Mouse (Mus musculus) fibroblast of lung, adult 2 months (primary cell): ENCODE results near the gene Mr1.
A peak's percentile ranks its signal among the peaks of the same experiment; 100 is the strongest.

ENCODE experiments used
- DNase-seq: peaks from one replicate; pipeline ENCODE4 v3.0.0-alpha.2; 2011; ENCODE audit warnings: low read depth

The Mr1 gene

DNA sequence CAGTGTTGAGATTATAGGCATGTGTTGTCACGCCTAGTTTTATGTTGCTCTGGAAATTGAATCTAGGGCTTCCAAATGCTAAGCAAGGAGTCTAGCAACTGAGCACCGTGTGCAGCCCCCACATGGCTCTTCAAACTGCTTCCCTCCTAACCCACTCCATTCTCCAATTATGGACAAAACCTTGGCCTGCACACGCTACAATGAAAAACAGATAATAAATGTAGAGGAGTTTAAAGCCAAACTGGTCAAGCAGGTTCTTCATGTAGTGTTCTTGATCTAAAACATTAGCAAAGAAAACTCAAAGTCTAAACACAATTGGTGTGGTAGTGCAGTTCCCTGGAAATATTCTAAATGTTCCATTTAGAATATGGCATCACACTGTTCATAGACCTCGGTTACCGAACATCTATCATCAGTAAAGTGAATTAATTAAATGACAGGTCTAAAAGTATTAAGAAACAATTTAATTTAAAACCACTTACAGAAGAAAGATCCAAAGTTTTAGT lies 19.1 kb downstream of the Mr1 start:
- DNase-seq, result no peak

DNA sequence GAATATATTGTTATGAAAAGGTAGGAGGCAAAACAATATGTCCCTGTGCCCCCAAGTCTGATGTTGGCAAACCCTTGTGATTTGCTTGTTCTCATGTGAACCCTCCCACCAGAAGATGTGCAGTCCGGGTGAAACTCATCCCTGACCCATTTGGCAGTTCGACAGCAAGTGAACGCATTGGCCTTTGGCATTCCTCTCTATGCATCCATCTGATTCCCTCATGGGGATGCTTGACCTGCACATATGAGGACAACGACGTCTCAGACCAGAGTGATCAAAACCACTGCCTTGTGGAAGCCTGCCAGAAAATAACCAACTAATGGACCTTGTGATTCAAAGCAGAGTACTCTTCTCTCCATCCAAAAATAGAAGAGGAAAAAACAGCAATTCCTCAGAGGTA lies 19.9 kb downstream of the Mr1 start:
- no peak for DNase-seq

DNA sequence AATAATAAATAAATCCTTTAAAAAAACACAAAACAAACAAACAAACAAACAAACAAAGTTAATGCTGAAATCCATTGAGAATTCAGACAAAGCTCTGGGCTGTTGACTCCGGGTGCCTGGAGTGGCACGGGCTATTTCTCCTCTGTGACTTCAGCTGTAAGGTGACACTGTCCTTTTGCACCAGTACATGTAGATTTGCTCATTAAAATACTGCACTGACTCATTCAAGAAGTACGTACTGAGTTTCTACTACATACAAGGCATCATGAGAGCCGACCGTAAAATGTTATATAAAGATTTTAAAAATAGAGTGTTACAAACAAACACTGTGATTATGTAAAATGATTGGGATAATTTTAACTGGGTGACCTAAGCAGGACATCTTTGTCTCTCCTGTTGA lies 22.2 kb downstream of the Mr1 start:
- no peak for DNase-seq

DNA sequence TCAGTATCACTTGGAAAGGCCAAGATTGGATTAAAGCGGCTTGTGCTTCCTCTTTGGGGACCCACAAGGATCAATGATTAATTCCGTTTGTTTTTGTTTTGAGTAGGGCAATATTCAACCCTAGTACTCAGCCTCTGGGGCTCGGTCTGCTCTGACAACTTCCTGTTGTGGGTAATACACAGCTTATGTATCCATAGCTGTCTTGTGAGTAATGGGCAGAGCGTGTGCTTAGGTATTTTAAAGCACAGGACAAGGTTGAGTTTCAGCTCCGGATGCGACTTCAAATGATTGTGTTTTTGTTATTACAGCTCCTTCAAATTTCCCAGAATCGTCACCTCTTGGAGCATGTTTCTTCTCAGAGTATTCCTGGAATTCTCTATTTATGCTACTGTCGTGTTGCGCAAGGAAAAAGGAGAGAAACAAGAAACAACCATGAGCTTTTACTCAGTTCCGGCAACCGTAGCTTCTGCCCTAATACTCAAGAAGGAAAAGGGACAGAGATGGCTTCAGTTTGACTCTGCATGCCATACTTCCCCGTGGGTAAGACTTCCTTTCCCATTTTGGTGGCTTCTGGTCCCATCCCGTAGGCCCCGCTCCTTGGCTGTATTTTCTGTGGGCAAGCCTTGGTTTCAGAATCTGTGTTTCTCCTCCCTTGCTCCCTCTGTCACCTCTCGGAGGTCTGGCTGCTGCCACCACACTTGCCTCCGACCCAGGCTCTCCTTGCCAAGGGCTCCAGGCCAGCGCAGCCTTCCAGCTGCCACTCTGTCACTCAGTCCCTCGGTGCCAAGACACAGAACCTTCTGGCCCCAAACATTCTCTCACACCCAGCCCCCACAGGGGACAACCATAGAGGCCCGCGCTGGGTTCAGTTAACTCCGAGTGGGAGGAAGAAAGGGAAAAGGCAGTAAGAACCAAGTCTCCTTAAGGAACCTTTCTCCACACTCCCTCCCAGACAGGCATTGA lies 24.4 kb downstream of the Mr1 start:
- DNase-seq, result no peak

DNA sequence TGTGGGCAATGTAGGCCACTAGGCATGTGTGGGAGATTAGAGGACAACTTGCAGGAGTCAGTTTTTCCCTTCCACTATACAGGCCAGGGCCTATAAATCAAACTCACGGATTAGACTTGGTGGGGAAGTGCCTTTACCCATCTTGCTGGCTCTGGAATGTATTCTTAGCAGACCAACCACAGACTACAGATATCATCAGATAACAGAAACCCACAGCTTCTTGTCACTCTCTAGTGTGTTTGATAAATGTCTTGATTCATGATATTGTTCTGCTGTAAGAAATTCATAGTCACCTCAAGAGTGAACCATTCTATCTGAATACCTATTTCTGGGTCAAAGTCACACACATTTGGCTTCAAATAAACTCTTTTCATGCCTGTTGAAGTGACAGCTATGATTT lies 26.9 kb downstream of the Mr1 start:
- DNase-seq, result no peak

DNA sequence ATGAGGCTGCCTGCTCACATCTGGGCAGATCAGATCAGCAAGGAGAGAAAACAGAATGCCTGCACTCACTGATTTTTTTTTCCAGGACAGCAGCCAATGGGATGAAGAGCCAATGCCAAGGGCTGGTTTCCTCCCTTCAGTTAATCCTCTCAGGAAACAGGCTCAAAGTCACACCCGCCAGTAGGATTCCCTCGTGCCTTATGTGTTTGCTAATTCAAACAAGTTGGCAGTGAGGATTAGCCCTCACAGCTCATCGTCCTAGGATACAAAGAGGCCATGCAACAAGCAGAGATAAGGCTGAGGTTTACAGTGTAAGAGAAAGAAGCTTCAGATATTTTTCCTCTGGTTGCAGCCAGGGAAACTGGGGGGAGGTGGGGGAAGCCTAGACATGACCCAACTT lies 32.7 kb downstream of the Mr1 start:
- no peak for DNase-seq

DNA sequence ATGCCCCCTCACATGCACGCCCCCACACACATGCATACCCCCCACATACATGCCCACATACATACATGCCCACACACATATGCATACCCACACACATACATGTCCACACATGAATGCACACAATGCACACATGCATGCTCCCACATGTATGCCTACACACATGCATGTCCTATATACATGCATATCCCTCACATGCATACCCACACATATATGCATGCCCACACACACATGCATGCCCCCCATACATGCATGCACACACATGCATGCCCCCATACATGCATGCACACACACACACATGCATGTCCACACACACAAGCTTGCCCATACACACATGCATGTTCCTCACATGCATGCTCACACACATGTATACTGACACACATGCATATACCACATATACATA lies 33.7 kb downstream of the Mr1 start:
- DNase-seq, result no peak

DNA sequence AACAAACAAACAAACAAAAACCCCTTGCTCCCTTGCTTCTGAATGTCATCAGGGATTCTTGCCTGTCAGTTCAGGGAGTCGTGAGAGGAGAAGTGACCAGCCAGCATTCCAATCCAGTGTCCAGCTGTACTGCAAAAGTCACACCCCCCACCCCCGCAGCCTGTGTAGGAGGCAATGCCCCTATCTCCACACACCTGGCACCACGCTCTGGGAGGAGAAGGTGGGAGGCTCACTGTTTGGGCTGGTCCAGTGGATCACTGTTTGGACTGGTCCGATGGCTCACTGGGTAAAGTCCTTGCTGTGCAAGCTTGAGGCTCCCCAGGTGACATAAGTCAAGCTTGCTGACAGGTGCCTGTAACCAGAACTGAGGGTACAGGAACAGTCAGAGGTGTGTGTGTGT lies 34.5 kb downstream of the Mr1 start:
- DNase-seq, result no peak

DNA sequence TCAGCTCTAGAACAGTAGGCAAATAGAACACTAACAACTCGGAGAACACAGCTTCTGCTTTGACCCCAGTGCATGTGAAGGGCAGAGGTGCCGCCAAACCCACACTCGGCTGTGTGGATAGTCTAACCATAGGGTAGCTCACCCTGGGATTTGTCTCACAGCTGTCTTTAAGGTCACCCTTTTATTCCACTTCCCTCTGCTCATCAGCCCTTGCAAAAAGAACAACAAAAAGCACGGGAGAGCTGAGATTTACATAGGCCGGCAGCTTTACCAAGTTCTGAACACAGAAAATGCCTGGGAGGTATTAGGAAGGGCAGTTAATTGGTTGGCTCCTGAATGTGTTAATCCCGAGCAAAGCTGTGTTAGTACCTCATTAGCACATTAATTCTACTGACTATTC lies 35.1 kb downstream of the Mr1 start:
- no peak for DNase-seq

DNA sequence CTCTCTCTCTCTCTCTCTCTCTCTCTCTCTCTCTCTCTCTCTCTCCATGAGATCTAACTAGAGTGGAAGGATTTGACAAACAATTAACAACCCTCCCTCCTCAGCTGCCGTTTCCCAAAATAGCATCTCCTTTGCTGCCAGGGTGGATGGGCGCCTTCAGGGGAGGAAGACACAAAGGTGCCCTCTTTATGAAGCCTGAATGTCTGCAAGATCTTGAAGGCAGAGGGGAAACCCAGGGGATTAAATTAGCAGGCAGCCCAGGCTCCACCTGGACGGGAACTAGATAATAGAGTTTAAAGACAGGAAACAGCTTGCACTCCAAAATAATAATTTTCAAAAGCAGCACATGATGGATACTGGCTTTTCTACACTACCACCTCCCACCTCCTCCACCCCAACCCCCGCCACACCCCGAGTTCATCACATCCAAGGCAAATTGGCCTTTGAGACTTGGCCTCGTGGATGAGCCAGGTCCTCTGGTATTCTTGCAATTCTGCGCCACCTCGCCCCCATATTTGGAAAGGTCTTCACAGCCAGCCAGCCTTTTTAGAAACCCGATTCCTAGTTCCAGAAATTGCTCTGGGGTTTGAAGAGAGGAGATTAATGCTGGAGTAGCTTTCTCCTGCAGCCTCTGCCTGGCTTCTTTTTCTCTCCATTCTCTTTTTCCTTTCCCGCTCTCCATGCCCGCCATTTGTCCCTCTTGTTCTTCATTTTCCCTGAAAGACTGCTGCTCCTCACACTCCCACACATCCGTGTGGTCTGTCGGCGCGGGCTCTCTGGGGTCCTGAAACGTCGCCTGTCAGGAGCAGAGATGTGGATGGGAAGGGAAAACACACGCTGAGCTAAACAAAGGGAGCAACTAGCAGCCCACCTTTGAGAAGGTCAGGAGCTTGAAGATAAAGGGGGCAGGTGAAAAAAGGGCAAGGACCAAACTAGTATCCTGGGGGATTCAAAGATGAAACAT lies 36.9 kb downstream of the Mr1 start:
- DNase-seq, result no peak

DNA sequence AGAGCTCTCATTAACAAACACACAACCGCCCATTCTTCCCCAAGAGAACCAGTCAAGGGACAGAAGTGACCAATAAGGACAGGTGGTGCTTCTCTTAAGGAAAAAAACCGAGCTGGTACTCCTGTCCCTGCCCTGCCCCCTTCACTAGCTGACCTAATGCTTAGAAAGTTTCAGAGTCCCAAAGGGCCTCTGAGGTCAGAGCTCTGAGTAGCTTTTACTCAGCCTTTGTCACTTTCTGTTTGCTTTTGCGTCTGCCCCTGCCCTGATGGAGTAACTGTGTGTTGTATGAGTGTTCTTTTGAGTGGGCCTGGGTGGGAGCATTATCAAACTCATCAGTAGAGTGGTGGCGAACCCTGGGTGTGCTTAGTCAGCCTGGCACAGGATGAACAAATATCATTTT lies 38.2 kb downstream of the Mr1 start:
- no peak for DNase-seq

DNA sequence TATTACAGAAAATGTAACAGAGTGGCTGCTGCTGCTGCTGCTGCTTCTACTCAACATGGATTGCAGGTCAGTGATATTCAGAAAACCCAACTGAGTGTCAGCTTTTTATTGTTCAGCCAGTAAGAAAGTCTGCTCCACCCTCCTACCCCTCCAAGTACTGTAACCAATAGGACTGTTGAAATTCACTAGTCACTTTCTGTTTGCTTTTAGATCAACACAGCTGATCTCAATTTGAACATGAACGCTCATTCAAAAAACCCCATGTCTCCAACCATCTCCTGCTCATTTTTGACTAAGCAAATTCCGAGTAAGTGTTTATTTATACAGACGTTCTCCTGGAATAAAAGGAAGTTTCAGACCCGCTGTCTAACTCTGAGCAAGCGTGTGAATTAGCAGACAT lies 38.8 kb downstream of the Mr1 start:
- no peak for DNase-seq

DNA sequence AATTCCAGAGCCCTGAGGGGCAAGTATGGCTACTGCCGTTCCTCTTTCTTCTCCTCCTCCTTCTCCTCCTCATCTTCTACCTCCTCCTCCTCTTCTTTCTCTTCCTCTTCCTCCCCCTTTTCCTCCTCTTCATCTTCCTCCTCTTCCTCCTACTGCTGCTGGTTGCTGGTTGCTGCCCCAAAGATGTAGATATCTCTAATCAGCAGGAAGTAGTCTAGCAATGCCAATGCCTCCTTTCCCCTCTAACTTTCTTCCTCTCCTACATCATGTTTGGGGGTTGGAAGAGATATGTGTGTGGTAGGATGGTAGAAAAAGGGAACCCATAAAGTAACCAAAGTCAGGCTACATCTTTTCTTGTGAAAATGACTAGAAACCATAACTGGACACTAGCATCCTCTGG lies 40.3 kb downstream of the Mr1 start:
- DNase-seq, result no peak

DNA sequence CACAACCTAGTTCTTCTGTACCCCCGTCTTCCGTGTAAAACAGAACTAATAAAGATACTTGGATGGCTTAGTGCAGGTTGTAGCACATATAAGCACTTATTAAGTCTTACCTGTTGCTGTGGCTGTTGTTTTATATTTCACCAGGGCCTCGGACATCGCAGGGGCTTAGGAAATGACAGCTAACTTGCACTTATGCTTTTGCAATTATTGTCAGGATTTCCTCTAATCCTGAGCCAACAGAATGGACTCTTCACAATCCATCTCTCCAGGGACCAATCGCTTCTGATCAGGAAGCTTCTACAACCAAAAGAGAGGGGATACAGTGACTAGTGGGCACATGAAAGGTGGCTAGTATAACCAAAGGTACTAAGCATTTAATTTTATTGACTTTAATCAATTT lies 42.6 kb downstream of the Mr1 start:
- DNase-seq, result no peak

DNA sequence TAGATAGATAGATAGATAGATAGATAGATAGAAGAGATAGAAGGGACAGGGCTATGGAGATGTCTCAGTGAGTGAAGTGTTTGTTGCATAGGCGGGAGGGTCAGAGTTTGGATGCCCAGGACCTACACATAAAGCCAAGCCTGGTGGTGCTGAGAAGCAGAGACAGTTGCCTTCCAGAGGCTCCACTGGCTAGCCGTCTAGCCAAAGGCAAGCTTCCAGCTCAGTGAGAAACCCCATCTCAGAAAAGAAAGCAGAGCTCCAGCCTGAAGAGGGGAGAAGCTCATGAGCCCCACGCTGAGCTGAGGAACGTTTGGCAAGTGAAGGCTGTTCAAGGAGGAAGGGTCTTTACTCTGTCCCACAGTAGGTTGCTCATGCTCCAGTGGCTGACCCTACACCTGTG lies 44.0 kb downstream of the Mr1 start:
- no peak for DNase-seq

DNA sequence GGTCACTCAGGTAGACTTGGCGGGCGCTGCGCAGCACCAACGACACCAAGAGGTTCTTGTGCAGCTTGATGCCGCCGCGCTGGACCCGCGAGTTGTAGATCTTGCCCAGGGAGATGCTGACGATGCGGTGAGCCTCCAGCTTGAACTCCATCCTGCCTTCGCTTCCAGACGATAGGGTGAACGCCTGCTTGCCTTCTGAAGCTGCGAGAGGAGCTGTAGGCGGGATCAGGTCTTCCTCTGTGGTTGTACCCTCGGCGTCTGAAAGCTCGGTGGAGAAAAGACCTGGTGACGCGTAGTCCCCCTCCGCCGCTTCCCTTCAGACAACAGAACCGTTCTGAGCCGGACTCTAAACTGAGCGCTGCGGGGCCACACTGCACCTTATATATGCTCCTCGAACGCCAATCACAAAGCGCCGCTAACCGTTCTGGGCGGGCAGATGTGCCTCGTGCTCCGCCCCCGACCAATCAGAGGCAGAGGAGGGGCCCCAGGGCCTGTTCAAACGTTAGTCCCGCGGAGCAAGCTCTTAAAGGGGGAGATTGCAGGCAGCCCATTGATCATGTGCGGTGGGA lies 47.2 kb downstream of the Mr1 start, which contains the start of gene Ier5:
Gene Ier5 (minus strand): TSS at position 357 of the 569 bp plus-strand sequence.
- DNase-seq, result peak; percentile 93

DNA sequence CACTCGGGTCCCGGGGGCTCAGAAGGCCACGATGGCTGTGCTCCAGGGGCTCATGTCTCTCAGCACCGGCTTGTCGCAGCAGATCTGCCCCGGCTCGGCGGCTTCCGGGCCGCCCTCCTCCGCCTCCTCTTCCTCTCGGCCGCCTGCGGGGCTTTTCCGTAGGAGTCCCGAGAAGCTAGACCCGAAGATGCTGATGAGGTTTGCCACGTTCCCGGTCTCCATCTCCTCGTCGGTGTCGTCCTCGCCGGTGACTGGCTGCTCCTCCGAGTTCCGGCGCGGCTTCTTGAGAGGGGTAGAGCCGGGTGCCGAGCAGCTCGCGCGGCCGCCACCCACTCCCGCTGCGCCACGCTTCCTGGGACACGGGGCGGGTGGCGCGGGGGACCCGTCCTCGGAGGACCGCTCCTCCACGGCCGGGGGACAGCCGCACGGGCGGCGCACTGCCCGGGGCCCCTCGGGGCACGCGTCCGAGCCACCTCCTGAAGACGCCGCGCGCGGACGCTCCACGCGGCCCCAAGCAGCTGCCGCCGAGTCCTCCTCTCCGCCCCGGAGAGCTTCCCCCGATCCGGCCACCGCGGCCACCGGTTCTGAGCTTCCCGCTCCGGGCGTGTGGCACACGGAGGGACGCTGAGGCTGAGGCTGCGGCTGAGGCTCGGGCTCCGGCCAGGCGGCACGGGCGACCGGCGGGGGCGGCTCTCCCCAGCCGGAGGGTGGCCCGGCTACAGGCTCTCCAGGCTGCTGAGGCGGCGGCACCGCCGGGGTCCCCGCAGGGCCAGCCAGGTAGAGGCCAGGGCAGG lies 47.9 kb downstream of the Mr1 start:
- DNase-seq, result no peak

DNA sequence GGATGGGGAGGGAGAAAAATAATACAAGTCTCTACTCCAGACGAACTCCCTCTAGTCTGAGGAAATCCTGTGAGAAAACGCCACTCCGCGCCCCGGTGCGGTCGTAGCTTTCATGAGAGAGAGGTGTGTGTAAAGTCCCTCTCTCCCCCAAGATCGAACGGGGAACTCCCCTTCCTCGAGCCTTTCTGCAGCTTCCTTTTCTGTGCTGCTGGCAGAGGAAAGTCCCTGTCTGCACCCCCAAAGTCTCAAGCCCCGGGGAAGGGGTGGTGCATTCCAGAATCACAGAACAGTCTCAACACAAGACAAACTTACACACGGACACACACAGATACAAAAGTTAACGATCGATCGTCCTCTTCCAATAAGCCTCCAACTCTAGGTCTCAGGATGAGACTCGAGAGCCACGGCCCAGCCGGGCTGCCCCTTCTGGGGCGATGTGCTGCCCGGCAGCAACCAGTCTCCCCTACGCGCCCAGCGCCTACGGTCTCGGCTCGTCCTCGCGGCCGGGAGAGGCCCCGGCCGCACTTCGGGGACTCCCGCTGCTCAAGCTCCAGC lies 48.6 kb downstream of the Mr1 start:
- no peak for DNase-seq

DNA sequence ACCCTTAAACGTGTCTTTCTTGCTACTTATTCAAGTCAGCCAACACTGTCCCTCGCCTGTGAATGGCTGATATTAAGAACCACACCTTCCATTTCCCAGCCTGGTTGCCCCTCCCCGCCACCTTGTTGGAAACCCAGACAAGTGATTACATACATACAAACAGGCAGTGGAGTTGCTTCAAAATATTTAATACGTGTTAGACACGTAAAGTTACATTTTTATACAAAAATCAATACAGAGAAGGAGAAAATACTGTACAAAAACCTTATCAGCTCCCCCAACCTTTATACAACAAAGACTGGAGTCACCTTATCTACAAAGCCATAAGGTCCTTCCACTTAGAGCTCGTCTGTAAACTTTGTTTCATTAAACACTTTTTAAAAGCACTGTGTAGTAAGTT lies 49.3 kb downstream of the Mr1 start:
- DNase-seq, result no peak

DNA sequence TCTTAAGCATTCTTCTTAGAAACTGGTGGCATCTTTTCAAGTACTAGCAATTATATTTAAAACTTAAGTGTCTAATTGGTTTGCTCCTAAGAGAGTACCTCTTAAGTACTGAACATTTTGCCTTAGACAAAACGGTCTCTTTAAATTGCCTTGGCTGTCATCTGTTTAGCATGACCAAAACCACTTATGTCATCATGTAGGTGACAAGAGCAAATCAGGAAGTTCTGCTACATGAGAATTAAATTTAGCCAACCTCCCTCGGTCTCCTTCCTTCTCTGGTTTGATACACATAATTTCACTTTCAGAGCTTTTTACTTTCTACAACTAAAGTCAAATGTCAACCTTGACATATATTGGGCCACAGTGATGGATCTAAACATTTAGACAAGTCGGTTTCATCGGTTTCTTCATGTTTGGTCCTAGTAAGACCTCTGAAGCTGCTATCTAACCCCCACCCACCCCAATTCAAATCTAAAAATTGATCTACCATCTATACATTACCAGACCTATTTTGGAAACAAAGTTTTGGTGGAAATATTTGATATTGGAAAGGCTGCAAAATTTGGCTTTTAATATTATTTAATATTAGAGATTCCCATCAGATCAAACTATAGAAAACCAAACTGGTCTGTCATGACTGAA lies 49.9 kb downstream of the Mr1 start:
- DNase-seq, result no peak
